Mouse (Mus musculus): Measurements from ENCODE around the gene Slc1a2. TPM values are rescaled to one million over a fixed set of nuclear protein-coding genes. Genes with fewer than 3 reads are reported as not detected.

Slc1a2 gene
- polyA plus RNA-seq, 1 experiment from 2014 or later, result 11.0 TPM

GRCm38 (mm10) chr2:102751846-102752245 is 93.4 kb downstream of the Slc1a2 start:
- no peaks in the 10 kb centered on the region for H3K4me1 ChIP-seq (replicated peaks; ENCODE audit: control insufficient read depth, insufficient read depth, low read length)
- no peak overlapping the region for H3K4me2 ChIP-seq (ENCODE audit: low read length)
- no peak overlapping the region for H3K9ac ChIP-seq (replicated peaks; ENCODE audit: low read depth, low read length)
- H3K36me3 ChIP-seq (ENCODE audit: control insufficient read depth, insufficient read depth), result no peaks in the 10 kb centered on the region
- no peak for ATAC-seq
- H3K27me3 ChIP-seq (replicated peaks; ENCODE audit: control insufficient read depth, insufficient read depth, low read length), result no peaks in the 10 kb centered on the region
- no peak overlapping the region for H3K4me3 ChIP-seq (replicated peaks; ENCODE audit: low read length)
- no peaks in the 10 kb centered on the region for H3K9me3 ChIP-seq (ENCODE audit: control insufficient read depth, low read length)
- H3K27ac ChIP-seq (ENCODE audit: low read length), result no peak overlapping the region
- 71% methylated on average over 1 of the region's 1 CpGs for WGBS

GRCm38 (mm10) chr2:102757241-102757860 is 98.9 kb downstream of the Slc1a2 start:
- H3K4me1 ChIP-seq (replicated peaks; ENCODE audit: control insufficient read depth, insufficient read depth, low read length), result no peaks in the 10 kb centered on the region
- no peak for ATAC-seq
- H3K36me3 ChIP-seq (ENCODE audit: control insufficient read depth, insufficient read depth), result no peaks in the 10 kb centered on the region
- H3K9me3 ChIP-seq (ENCODE audit: control insufficient read depth, low read length), result no peaks in the 10 kb centered on the region
- H3K4me3 ChIP-seq (replicated peaks; ENCODE audit: low read length), result no peak overlapping the region
- no peak overlapping the region for H3K27ac ChIP-seq (ENCODE audit: low read length)
- no peaks in the 10 kb centered on the region for H3K27me3 ChIP-seq (replicated peaks; ENCODE audit: control insufficient read depth, insufficient read depth, low read length)
- no peak overlapping the region for H3K4me2 ChIP-seq (ENCODE audit: low read length)
- H3K9ac ChIP-seq (replicated peaks; ENCODE audit: low read depth, low read length), result no peak overlapping the region
- WGBS, result 84% methylated on average over 5 of the region's 5 CpGs

GRCm38 (mm10) chr2:102759479-102759878 is 101.0 kb downstream of the Slc1a2 start:
- 86% methylated on average over 5 of the region's 5 CpGs for WGBS
- no peaks in the 10 kb centered on the region for H3K36me3 ChIP-seq (ENCODE audit: control insufficient read depth, insufficient read depth)
- no peaks in the 10 kb centered on the region for H3K27me3 ChIP-seq (replicated peaks; ENCODE audit: control insufficient read depth, insufficient read depth, low read length)
- no peak overlapping the region for H3K27ac ChIP-seq (ENCODE audit: low read length)
- no peak for ATAC-seq
- no peak overlapping the region for H3K4me3 ChIP-seq (replicated peaks; ENCODE audit: low read length)
- H3K9ac ChIP-seq (replicated peaks; ENCODE audit: low read depth, low read length), result no peak overlapping the region
- H3K4me2 ChIP-seq (ENCODE audit: low read length), result no peak overlapping the region
- no peaks in the 10 kb centered on the region for H3K9me3 ChIP-seq (ENCODE audit: control insufficient read depth, low read length)
- no peaks in the 10 kb centered on the region for H3K4me1 ChIP-seq (replicated peaks; ENCODE audit: control insufficient read depth, insufficient read depth, low read length)

GRCm38 (mm10) chr2:102760284-102761072 is 102.0 kb downstream of the Slc1a2 start:
- Histone ChIP-seq H3K9me3 (ENCODE audit: control insufficient read depth, low read length) (no peaks in the 10 kb centered on the region), H3K36me3 (ENCODE audit: control insufficient read depth, insufficient read depth) (no peaks in the 10 kb centered on the region), H3K27ac (ENCODE audit: low read length) (no peak overlapping the region), H3K4me3 (replicated peaks; ENCODE audit: low read length) (no peak overlapping the region), H3K4me2 (ENCODE audit: low read length) (no peak overlapping the region), H3K9ac (replicated peaks; ENCODE audit: low read depth, low read length) (no peak overlapping the region), H3K4me1 (replicated peaks; ENCODE audit: control insufficient read depth, insufficient read depth, low read length) (no peaks in the 10 kb centered on the region), H3K27me3 (replicated peaks; ENCODE audit: control insufficient read depth, insufficient read depth, low read length) (no peaks in the 10 kb centered on the region)
- WGBS, result 84% methylated on average over 5 of the region's 5 CpGs
- no peak for ATAC-seq

GRCm38 (mm10) chr2:102763176-102763575 is 104.7 kb downstream of the Slc1a2 start:
- Histone ChIP-seq H3K36me3 (ENCODE audit: control insufficient read depth, insufficient read depth) (no peaks in the 10 kb centered on the region), H3K4me2 (ENCODE audit: low read length) (no peak overlapping the region), H3K27ac (ENCODE audit: low read length) (no peak overlapping the region), H3K9me3 (ENCODE audit: control insufficient read depth, low read length) (no peaks in the 10 kb centered on the region), H3K9ac (replicated peaks; ENCODE audit: low read depth, low read length) (no peak overlapping the region), H3K4me3 (replicated peaks; ENCODE audit: low read length) (no peak overlapping the region), H3K27me3 (replicated peaks; ENCODE audit: control insufficient read depth, insufficient read depth, low read length) (no peaks in the 10 kb centered on the region), H3K4me1 (replicated peaks; ENCODE audit: control insufficient read depth, insufficient read depth, low read length) (no peaks in the 10 kb centered on the region)
- no peak for ATAC-seq
- WGBS, result 76% methylated on average over 3 of the region's 3 CpGs

GRCm38 (mm10) chr2:102763991-102764390 is 105.5 kb downstream of the Slc1a2 start:
- no peaks in the 10 kb centered on the region for H3K27me3 ChIP-seq (replicated peaks; ENCODE audit: control insufficient read depth, insufficient read depth, low read length)
- H3K36me3 ChIP-seq (ENCODE audit: control insufficient read depth, insufficient read depth), result no peaks in the 10 kb centered on the region
- no peak overlapping the region for H3K9ac ChIP-seq (replicated peaks; ENCODE audit: low read depth, low read length)
- no peaks in the 10 kb centered on the region for H3K4me1 ChIP-seq (replicated peaks; ENCODE audit: control insufficient read depth, insufficient read depth, low read length)
- H3K4me2 ChIP-seq (ENCODE audit: low read length), result no peak overlapping the region
- no peak overlapping the region for H3K4me3 ChIP-seq (replicated peaks; ENCODE audit: low read length)
- H3K27ac ChIP-seq (ENCODE audit: low read length), result no peak overlapping the region
- no peak for ATAC-seq
- H3K9me3 ChIP-seq (ENCODE audit: control insufficient read depth, low read length), result no peaks in the 10 kb centered on the region
- WGBS, result 81% methylated on average over 2 of the region's 2 CpGs

- Histone ChIP-seq H3K9ac (replicated peaks; ENCODE audit: low read depth, low read length) (no peak overlapping the region), H3K4me2 (ENCODE audit: low read length) (no peak overlapping the region), H3K9me3 (ENCODE audit: control insufficient read depth, low read length) (no peaks in the 10 kb centered on the region), H3K36me3 (ENCODE audit: control insufficient read depth, insufficient read depth) (no peaks in the 10 kb centered on the region), H3K4me3 (replicated peaks; ENCODE audit: low read length) (no peak overlapping the region), H3K27ac (ENCODE audit: low read length) (no peak overlapping the region), H3K27me3 (replicated peaks; ENCODE audit: control insufficient read depth, insufficient read depth, low read length) (no peaks in the 10 kb centered on the region), H3K4me1 (replicated peaks; ENCODE audit: control insufficient read depth, insufficient read depth, low read length) (no peaks in the 10 kb centered on the region)
- WGBS, result 89% methylated on average over 8 of the region's 8 CpGs
- no peak for ATAC-seq
Observed at GRCm38 (mm10) chr2:102764602-102765374, 106.3 kb downstream of the Slc1a2 start.

GRCm38 (mm10) chr2:102768267-102768666 is 109.8 kb downstream of the Slc1a2 start:
- H3K4me3 ChIP-seq (replicated peaks; ENCODE audit: low read length), result no peak overlapping the region
- no peak overlapping the region for H3K9ac ChIP-seq (replicated peaks; ENCODE audit: low read depth, low read length)
- WGBS, result 84% methylated on average over 3 of the region's 3 CpGs
- H3K27me3 ChIP-seq (replicated peaks; ENCODE audit: control insufficient read depth, insufficient read depth, low read length), result no peaks in the 10 kb centered on the region
- H3K27ac ChIP-seq (ENCODE audit: low read length), result no peak overlapping the region
- no peaks in the 10 kb centered on the region for H3K9me3 ChIP-seq (ENCODE audit: control insufficient read depth, low read length)
- no peak for ATAC-seq
- no peaks in the 10 kb centered on the region for H3K4me1 ChIP-seq (replicated peaks; ENCODE audit: control insufficient read depth, insufficient read depth, low read length)
- no peaks in the 10 kb centered on the region for H3K36me3 ChIP-seq (ENCODE audit: control insufficient read depth, insufficient read depth)
- H3K4me2 ChIP-seq (ENCODE audit: low read length), result no peak overlapping the region

GRCm38 (mm10) chr2:102771304-102771703 is 112.8 kb downstream of the Slc1a2 start:
- H3K4me3 ChIP-seq (replicated peaks; ENCODE audit: low read length), result no peak overlapping the region
- WGBS, result 94% methylated on average over 1 of the region's 1 CpGs
- H3K9me3 ChIP-seq (ENCODE audit: control insufficient read depth, low read length), result no peaks in the 10 kb centered on the region
- H3K27me3 ChIP-seq (replicated peaks; ENCODE audit: control insufficient read depth, insufficient read depth, low read length), result no peaks in the 10 kb centered on the region
- H3K36me3 ChIP-seq (ENCODE audit: control insufficient read depth, insufficient read depth), result no peaks in the 10 kb centered on the region
- H3K9ac ChIP-seq (replicated peaks; ENCODE audit: low read depth, low read length), result no peak overlapping the region
- no peaks in the 10 kb centered on the region for H3K4me1 ChIP-seq (replicated peaks; ENCODE audit: control insufficient read depth, insufficient read depth, low read length)
- no peak overlapping the region for H3K27ac ChIP-seq (ENCODE audit: low read length)
- no peak for ATAC-seq
- no peak overlapping the region for H3K4me2 ChIP-seq (ENCODE audit: low read length)

All from forebrain, embryonic 16.5 days (tissue).